Mouse (Mus musculus) right cerebral cortex, postnatal 36 days (tissue): ENCODE measurements at regions not wholly inside any gene's neighbourhood (a gene's known extent, or its start where the extent isn't known, plus 50 kb on each side); places are given as distances from the start of the nearest gene placed in this dataset.

ENCODE experiments used
- DNase-seq, 2 experiments: peaks; one replicate each; pipeline ENCODE4 v3.0.0; 2022; ENCODE audit warnings: low spot score in 2 of 2, mixed read lengths in 1 of 2

DNA sequence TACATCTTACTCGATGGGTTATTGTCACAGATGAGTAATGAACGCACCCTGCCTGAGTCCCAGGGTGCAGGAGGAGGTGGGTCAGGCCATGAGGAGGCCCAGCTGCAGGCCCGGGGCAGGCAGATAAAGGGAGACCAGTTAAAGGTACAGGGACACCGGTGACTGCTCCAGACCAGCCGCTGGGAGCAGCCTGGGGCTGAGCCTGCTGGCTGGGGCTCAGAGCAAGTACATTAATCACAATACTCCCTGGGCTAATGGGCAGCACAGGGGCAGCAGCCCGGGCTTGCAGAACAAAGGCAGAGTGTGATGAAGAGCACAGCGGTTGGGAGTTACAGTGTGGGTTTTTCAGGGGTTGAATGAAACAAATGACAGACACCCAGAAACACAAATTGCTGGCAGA, 154.4 kb upstream of the Rnf219 start:
- no peak for DNase-seq

GRCm38 (mm10) chr14:104661696-104662095, 139.3 kb upstream of the Rnf219 start:
- DNase-seq, result no peak

GRCm38 (mm10) chr14:104658751-104659150, 136.3 kb upstream of the Rnf219 start:
- DNase-seq, result no peak

- DNase-seq, result no peak
Measured at GRCm38 (mm10) chr14:104649980-104650379, 127.5 kb upstream of the Rnf219 start.

- no peak for DNase-seq
Measured at GRCm38 (mm10) chr14:104644626-104645025, 122.2 kb upstream of the Rnf219 start.

DNA sequence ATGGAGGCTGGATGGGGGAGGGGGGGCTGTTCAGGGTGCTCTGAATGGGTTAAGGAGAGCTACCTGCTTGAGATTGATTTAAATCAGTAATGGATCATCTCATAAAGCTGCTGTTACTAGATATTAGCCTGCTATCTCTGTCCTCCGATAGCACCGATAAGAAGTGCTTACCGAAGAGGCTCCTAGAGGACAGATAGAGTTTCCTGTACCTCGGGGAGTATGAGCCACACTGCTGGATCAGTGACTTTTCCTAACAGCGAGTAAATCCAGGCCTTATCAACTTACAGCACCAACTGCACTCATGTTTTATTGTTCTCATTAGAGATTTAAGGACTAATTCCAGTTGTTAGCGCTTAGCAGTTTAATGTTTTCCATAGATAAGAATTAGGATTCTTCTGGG, 120.3 kb upstream of the Rnf219 start:
- DNase-seq, result no peak

DNA sequence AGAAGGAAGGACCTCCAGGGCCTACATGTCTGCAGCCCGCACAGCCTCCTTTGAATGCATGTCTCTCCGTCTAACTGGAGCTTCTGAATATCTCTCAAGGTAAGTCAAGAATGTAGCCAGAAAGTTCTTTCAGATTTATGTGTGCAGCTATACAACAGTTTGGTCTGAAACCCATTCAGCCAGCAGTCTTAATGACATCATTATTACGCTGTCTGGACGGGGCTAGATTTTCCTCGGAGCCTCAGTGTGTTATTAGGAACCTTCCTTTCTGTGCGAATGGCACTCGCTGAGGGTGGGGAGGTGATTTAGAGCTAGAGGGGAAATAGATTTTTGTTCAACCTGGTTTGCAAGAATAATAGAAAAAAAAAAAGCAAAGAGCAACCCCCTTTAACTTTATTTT, 116.9 kb upstream of the Rnf219 start:
- no peak for DNase-seq

GRCm38 (mm10) chr14:104611467-104611866, 89.0 kb upstream of the Rnf219 start:
- no peak for DNase-seq

DNA sequence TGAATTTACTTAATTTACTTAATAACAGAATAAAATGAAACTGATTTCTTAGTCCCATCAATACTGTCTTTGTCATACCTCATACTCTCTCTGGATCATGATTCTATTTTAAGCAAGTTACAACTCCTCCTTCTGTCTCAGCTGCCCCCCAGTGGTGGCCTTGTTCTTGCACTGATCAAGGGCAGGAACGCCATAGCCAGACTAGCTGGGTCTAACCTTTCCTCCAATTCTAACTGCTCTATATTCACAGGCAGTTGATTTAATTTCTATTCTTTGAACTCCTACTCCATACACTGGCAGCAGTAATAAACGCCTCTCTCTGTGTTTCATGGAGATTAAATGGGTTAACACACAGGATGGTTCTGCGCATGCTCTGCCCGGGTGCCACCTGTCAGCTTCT, 87.9 kb upstream of the Rnf219 start:
- DNase-seq, result no peak

DNA sequence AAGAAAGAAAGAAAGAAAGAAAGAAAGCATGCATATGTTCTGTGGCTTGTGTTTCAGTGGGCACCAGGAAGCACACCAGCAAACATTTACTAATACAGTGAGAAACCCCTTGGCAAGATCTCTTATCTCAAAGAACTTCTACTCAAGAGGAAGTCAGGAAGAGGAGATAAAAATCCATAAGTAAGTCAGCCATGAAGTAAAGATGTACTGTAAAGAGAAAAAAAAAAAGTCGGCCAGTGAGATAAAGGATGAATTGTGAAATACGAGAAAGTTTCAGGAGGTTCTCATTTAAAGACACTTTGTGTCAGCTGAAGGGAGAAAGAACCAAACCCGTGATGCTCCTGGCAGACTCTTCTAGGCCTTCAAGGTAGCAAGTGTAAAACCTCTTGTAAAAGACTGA, 72.4 kb upstream of the Rnf219 start:
- DNase-seq, result no peak
